Mouse (Mus musculus) heart, postnatal 25 days (tissue): ENCODE results near the gene Cacna2d1. TPM values are rescaled to one million over a fixed set of nuclear protein-coding genes. Genes with fewer than 3 reads are reported as not detected.
A peak's percentile ranks its signal among the peaks of the same experiment; 100 is the strongest.

Experiments
- DNase-seq: peaks from one replicate; pipeline ENCODE4 v3.0.0; 2022; ENCODE audit warnings: low spot score
- intact Hi-C: fragments of 180-260 bp; cut with DNase I; formaldehyde crosslinking; loops from one replicate; pipeline ENCODE4 v1.15.1; 2025
- total RNA-seq, 2 experiments: library from RNA; stranded (reverse); gene quantifications; 2 replicates each; pipeline ENCODE4 v1.2.3; 2021

Cacna2d1 gene
- 100 to 1,000 TPM in 1 of 2 experiments, 10 to 100 TPM in 1; 97.0 to 105 TPM for total RNA-seq

DNA sequence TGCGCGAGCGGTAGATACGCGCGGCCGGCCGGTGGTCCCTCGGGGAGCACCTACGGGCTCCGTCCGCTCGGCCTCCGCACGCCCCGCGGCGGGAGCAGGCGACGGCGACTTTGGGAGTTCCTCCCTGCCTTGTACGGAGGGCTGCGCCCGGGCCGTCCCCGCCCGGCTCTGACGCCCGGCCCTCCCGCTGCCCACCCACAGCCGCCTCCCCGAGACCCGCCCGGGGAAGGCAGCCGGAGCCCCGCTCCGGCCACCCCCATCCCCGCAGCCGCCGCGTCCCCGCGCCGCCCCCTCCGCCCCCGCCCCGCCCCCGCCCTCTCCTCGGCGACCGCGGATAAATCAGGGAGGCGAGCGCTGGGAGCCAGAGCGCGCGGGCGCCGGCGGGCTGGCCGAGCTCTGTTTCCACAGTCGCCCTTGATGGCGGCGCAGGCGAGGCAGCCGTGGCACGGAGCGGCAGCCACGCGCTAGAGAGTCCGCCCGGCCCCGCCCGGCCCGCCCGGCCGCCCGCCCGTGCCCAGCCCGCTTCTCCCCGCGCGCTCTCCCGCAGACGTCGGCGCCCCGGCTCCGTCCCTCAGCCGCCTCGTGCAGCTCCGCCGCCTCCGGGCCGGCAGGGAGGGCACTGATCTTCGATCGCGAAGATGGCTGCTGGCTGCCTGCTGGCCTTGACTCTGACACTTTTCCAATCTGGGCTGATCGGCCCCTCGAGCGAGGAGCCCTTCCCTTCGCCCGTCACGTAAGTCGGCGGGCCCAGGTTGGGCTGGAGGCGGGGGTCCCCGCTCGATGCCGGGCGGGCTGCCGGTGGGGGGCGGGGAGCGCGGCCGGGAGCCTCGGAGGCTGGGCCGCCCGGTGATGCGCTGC lies at the start of gene Cacna2d1:
Gene Cacna2d1, plus strand, starts transcription at position 316 of the 858 bp plus-strand sequence.
- DNase-seq: peak; percentile 32
- intact Hi-C loops: loop anchor here (10.0 kb wide), 1 partner anchor 360 kb away; no protein-coding TSS in a partner anchor

GRCm38 (mm10) chr5:15895098-15895497 lies 39.4 kb upstream of the Cacna2d1 start:
- DNase-seq: no peak
- intact Hi-C loops: no loop called here

DNA sequence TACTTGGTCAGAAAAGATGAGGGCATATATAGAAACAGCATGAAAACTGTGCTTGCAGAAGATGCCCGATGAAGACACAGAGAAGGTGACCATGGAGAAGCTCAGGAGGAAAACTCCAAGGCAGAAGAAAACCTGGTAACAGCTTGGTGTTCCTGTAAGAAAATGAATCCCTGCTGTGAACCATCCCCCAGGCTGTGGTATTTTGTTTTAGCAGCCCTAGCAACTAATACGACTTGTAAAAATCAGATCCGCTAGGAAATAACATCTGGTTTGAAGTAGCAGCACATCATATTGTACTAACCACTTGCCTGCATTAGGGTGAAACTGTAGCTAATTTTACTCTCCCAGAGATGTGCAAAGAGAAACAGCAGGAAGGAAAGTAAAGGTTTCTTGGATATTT lies 37.8 kb upstream of the Cacna2d1 start:
- DNase-seq: no peak
- intact Hi-C loops: no loop called here

- intact Hi-C loops: no loop called here
- no peak for DNase-seq
These were observed 28.0 kb upstream of the Cacna2d1 start for GRCm38 (mm10) chr5:15906446-15906845.

DNA sequence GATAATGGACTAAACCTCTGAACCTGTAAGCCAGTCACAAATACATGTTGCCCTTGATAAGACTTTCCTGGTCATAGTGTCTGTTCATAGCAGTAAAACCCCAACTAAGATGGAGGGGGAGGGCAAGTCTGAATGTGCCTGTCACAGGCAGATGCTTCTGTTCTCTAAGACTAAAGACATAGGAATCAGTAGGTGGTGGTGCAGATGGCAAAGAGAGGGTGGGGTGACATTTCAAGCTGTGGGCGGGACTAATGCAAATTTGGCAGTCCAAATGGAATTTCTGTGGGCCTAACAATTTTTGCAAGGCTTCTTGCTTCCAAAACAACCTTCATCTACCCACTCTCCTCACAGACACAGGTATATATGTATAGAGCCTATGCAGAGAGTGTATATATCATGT lies 19.6 kb upstream of the Cacna2d1 start:
- intact Hi-C loops: no loop called here

DNA sequence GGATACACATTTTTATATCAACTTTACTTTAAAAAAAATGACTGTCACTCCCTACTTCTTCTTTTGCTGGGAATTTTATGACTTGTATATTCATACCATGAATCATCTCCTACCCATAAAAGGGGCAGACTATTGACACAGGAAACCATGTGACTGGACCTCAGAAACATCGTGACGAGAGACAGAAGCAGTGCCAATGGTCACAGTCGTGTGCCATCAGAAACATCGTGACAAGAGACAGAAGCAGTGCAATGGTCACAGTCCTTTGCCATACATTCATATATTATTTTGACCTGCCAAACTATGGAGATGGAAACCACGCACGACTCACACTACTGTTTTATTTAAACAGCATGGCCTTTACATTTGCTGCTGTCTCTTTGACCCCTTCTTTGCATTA lies 6.0 kb upstream of the Cacna2d1 start:
- DNase-seq: no peak
- intact Hi-C loops: no loop called here

More for the DNA sequence above, 19.6 kb upstream of the Cacna2d1 start:
- DNase-seq: no peak

DNA sequence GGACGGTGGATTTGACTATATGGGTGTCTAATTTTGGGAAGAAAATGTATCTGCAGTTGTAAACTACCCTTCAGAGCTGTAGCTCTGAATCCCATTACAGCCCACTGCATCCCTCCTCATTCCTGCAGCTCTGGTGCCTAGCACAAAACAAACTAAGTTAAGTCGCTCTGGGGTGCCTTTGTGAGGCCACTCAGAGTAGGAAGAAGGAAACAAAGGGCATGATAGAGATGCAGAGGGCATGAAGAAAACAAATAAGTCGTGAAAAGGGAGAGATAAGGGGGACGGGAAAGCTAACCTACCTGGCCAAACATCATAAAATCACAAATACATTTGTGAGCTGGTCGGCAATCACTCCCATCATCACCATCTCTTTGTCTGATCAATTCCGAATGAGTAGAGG lies 1.5 kb upstream of the Cacna2d1 start:
- no peak for DNase-seq
- intact Hi-C loops: loop anchor here (10.0 kb wide), 1 partner anchor 362 kb away; no protein-coding TSS in a partner anchor

DNA sequence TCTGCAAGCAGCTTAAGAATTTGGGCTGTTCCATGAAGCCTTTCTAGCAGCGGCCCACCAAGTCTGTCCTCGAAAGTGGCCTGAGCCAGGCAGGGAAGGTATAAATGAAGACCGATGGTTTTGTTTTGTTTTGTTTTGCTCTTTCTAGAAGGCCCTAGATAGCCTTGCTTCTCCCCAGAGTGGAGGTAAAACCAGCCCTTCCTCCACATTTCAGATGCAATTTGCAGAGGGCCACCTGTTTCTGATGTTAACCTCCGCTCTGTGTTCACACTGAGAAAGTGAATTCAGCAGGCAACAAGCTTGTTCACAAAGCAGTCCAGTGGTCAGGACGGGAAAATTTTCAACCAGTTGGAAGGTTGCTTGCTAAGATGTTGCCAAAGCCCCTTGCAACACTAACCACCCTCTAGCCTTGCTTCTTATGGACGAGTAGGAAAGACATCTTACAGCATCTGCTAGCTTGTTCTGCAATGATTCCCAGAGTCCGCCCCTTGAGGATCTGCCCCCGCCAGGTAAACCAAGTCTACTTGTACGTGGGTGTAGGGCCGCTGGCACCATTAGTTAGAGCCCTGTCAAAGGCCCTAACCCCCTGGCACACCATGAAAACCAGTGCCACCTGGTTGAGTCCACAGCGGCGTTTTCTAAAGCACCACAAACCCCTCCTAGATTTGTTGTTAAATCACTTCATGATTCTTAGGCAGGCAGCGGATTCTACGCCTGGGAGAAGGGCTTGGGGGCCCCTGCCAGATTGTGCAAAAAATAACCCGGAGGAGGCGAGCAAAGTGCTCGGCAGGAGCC lies 713 bp upstream of the Cacna2d1 start:
- DNase-seq: no peak
- intact Hi-C loops: loop anchor here (10.0 kb wide), 1 partner anchor 361 kb away; no protein-coding TSS in a partner anchor

GRCm38 (mm10) chr5:15935234-15935728 lies 790 bp downstream of the Cacna2d1 start:
- DNase-seq: no peak
- intact Hi-C loops: loop anchor here (10.0 kb wide), 1 partner anchor 360 kb away; no protein-coding TSS in a partner anchor

DNA sequence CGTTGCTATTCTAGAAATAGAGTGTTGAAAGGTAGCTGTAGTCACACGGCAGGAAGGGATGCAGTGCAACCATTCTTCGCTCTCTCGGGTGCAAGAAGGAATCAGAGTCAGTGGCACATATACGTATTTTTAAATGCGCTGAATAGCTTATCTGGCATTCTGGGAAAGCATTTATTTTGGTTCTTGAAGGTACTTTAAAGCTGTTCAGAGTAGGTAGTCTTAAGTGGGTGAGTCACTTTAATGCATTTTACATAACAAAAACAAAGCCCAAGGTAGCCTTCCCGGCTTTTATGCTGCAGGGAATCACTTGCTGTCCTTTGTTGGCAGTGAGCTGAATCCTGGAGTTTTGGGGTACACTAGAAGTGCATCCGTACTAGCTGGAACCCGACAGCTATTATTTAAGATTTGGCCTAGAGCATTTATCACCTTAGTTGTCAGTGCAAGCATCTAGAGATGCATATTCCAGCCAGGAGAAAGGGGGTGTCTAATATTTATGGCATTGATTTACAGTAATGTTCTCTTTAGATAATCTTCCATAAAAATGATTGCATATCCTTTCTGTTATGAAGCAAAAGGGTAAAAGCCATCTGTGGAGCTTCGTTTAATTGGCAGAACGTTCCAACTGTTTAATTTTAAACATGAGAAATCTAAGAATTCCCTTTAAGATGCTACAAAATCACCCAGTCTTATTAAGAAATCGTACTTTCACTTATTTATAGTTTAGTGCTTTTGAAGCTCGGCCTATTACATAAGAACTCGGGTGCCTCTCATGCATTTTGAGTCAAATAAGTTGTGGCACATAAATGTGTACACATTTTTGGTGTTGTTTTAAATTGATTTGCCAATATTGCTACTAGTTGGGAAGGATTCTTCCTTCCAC lies 1.6 kb downstream of the Cacna2d1 start:
- intact Hi-C loops: loop anchor here (10.0 kb wide), 1 partner anchor 359 kb away; no protein-coding TSS in a partner anchor
- DNase-seq: no peak

DNA sequence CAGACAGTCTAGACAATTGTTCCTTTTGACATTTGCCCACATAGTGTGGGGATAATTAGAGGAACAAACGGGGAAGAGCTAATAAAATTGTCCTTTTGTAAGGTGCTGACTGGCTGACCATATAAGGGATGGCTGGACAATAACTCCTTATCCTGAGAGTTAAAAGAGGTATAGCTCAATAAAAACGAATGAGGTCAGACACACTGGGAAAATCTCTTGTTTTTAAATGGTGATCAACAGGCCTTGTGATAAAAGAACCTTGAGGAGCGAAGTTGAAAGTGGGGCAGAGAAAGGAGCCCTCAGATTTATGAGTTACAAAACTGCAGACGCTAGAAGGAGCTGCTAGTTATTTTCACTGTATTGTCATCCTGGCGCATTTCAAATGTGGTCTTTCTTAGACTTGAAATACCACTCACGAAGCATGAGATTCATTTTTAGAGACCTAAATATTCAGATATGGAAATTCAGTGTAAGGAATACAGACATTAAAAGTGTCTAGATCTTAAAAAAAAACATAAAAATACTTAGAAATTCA lies 6.8 kb downstream of the Cacna2d1 start:
- intact Hi-C loops: no loop called here
- DNase-seq: no peak

DNA sequence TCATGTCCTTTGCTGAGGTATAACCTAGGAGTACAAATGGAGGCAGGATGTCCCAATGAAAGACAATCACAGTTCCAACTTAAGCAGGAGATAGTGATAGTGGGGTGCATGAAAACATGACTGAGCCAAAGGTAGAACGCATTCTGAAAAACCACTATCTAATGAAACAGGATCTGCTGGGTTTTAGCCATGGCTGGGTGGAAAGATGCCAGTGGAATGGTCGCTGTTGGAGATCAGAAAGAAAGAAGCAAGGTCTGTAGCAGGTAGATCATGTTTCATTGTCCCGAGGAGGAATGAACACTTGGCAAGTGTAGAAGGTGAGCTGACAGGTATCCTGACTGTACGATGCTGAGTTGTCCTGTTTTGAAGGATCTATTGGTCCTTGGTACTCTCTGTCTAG lies 7.6 kb downstream of the Cacna2d1 start:
- DNase-seq: no peak
- intact Hi-C loops: no loop called here

DNA sequence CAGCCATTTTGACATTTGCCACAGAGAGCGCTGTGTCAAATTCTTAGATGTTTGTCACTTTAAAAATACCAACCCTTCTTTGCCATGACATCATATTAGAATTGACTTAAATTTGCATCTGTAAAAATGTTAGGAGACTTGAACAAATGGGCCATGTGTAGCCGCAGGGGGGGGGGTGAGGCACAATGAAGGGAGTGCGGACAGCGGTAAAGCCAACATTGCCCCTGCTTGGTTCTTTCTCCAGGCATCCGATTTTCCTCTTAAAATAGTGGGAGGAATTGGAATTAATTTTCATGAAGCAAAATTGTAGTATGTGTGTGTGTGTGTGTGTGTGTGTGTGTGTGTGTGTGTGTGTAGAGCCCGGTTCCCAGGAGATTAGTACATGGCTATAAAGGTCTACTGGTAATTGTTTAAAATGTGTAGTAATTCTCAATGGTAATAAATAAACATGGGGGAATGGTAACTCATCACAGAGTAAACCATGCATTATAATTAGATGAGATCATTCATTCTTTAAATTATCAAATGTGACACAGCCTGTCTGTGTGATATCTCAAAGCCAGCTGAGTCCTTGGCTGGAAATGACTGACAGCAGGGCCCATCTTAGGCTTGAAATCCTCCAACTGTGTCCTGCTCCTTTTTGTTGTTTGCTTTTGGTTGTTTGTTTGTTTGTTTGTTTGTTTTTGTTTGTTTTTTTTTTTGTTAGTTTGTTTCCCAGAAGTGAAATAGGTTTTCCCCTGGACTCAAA lies 14.0 kb downstream of the Cacna2d1 start:
- intact Hi-C loops: no loop called here
- no peak for DNase-seq

DNA sequence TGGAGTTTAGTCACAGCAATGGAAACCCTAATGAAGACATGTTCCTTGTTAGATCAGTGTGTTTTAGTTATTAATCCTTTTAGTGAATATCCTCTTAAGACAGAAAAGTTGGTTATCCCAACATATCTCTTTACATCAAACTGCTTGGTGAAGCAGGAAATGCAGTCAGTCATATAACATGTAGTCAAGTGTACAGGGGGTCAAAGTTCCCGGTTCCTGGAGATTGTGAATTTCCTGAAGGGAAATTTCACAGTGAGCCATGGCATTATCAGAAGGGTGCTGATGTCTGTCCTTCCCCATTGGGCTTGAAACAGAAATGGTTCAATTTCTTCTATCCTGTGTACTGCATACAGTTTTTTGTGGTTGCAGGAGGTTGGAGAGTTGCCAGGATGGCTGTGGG lies 25.3 kb downstream of the Cacna2d1 start:
- intact Hi-C loops: no loop called here
- no peak for DNase-seq

DNA sequence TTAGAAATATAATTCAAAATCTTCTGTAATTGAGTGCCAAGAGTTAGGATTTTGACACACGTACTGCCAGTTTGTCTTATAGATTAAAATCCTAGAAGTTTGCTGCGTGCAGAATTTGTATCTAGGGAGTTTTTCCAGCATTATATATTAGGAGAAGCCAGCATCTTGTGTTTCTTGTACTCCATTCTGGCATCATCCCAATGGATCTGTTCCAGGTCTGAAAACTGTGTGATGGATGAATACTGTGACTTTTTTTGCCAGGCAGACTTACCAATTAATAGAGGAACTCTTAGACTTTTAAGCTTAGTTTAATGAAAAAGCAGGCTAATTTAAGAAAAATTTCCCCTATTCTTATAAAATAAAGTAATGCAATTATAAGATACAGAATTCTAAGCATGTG lies 27.4 kb downstream of the Cacna2d1 start:
- intact Hi-C loops: no loop called here
- no peak for DNase-seq

- no peak for DNase-seq
- intact Hi-C loops: no loop called here
These were observed 32.4 kb downstream of the Cacna2d1 start for GRCm38 (mm10) chr5:15966888-15967287.

- intact Hi-C loops: no loop called here
- no peak for DNase-seq
These were observed 37.3 kb downstream of the Cacna2d1 start for GRCm38 (mm10) chr5:15971821-15972220.

GRCm38 (mm10) chr5:15972351-15972750 lies 37.9 kb downstream of the Cacna2d1 start:
- DNase-seq: no peak
- intact Hi-C loops: no loop called here

- no peak for DNase-seq
- intact Hi-C loops: no loop called here
These were observed 40.2 kb downstream of the Cacna2d1 start for GRCm38 (mm10) chr5:15974652-15975051.
